Mouse (Mus musculus) megakaryocyte, embryonic 14.5 days (primary cell): ENCODE measurements around the gene Wiz.

Source experiments
- FLI1 ChIP-seq: IDR thresholded peaks from 2 replicates; pipeline ENCODE4 v1.6.1; 2012; ENCODE audit warnings: low read length, inconsistent platforms, mixed read lengths
- GATA1 ChIP-seq: IDR thresholded peaks from 3 replicates; pipeline ENCODE4 v1.6.1; 2012; ENCODE audit warnings: mixed read lengths, low read length, inconsistent platforms, borderline replicate concordance

- TF ChIP-seq GATA1 (no peak), FLI1 (no peak)
Measured at GRCm38 (mm10) chr17:32317032-32317431, 72.2 kb downstream of the Wiz start.
